Mouse (Mus musculus): ENCODE measurements around the gene Nufip2. TPM values are rescaled to one million over a fixed set of nuclear protein-coding genes. Genes with fewer than 3 reads are reported as not detected.

Nufip2 gene
- polyA plus RNA-seq, 1 experiment from 2014 or later, result 5.0 TPM

GRCm38 (mm10) chr11:77673428-77673991 lies 12.4 kb upstream of the Nufip2 start:
- WGBS, result 58% methylated on average over 4 of the region's 4 CpGs
- H3K4me2 ChIP-seq, result no peak overlapping the region
- H3K4me1 ChIP-seq, result no peaks in the 10 kb centered on the region
- no peak overlapping the region for H3K4me3 ChIP-seq (replicated peaks)
- H3K27me3 ChIP-seq (replicated peaks), result no peaks in the 10 kb centered on the region
- ATAC-seq (ENCODE audit: insufficient read depth, low FRiP score, low read depth), result no peak
- 0 out of 2 replicates have a peak, but pooled peaks cover 4% of the 10 kb centered on the region for H3K9me3 ChIP-seq
- H3K9ac ChIP-seq, result no peak overlapping the region
- H3K27ac ChIP-seq, result no peak overlapping the region
- H3K36me3 ChIP-seq, result no peaks in the 10 kb centered on the region

- Histone ChIP-seq H3K4me1 (no peaks in the 10 kb centered on the region), H3K27me3 (replicated peaks) (no peaks in the 10 kb centered on the region), H3K36me3 (no peaks in the 10 kb centered on the region), H3K9ac (no peak overlapping the region), H3K4me2 (no peak overlapping the region), H3K9me3 (no peaks in the 10 kb centered on the region), H3K27ac (no peak overlapping the region), H3K4me3 (replicated peaks) (no peak overlapping the region)
- 36% methylated on average over 2 of the region's 2 CpGs for WGBS
- no peak for ATAC-seq (ENCODE audit: insufficient read depth, low FRiP score, low read depth)
Measured at GRCm38 (mm10) chr11:77680018-77680417, 5.9 kb upstream of the Nufip2 start.

GRCm38 (mm10) chr11:77684896-77685295 lies 1.1 kb upstream of the Nufip2 start:
- Histone ChIP-seq H3K4me1 (peaks cover 4% of the 10 kb centered on the region), H3K27ac (no peak overlapping the region), H3K9ac (no peak overlapping the region), H3K27me3 (replicated peaks) (no peaks in the 10 kb centered on the region), H3K36me3 (no peaks in the 10 kb centered on the region), H3K4me2 (no peak overlapping the region), H3K9me3 (no peaks in the 10 kb centered on the region), H3K4me3 (replicated peaks) (no peak overlapping the region)
- WGBS, result 63% methylated on average over 2 of the region's 2 CpGs
- ATAC-seq (ENCODE audit: insufficient read depth, low FRiP score, low read depth), result no peak

GRCm38 (mm10) chr11:77686346-77686840 lies 438 bp downstream of the Nufip2 start:
- Histone ChIP-seq H3K27me3 (replicated peaks) (no peaks in the 10 kb centered on the region), H3K9me3 (no peaks in the 10 kb centered on the region), H3K4me3 (replicated peaks) (peak overlapping the region; percentile 98), H3K4me1 (peaks cover 4% of the 10 kb centered on the region), H3K9ac (peak overlapping the region; percentile 91), H3K27ac (peak overlapping the region; percentile 98), H3K36me3 (peaks cover 5% of the 10 kb centered on the region; the same call in 1 of the 2 replicates), H3K4me2 (peak overlapping the region; percentile 63)
- peak; percentile 37 for ATAC-seq (ENCODE audit: insufficient read depth, low FRiP score, low read depth)
- WGBS, result 0% methylated on average over 27 of the region's 30 CpGs

- Histone ChIP-seq H3K4me3 (replicated peaks) (peak overlapping the region; percentile 98), H3K27ac (peak overlapping the region; percentile 98), H3K9ac (peak overlapping the region; percentile 91), H3K27me3 (replicated peaks) (no peaks in the 10 kb centered on the region), H3K9me3 (no peaks in the 10 kb centered on the region), H3K4me2 (peak overlapping the region; percentile 63), H3K36me3 (peaks cover 11% of the 10 kb centered on the region; the same call in 1 of the 2 replicates), H3K4me1 (peaks cover 4% of the 10 kb centered on the region)
- peak; percentile 9; the same call in 1 of the 2 replicates for ATAC-seq (ENCODE audit: insufficient read depth, low FRiP score, low read depth)
- WGBS, result under 1% methylated on average over 44 of the region's 76 CpGs
Measured at GRCm38 (mm10) chr11:77686841-77687540, 1.0 kb downstream of the Nufip2 start.

- Histone ChIP-seq H3K27me3 (replicated peaks) (no peaks in the 10 kb centered on the region), H3K4me2 (peak overlapping the region; percentile 63), H3K27ac (peak overlapping the region; percentile 98), H3K9ac (peak overlapping the region; percentile 91), H3K36me3 (peaks cover 17% of the 10 kb centered on the region; the same call in 1 of the 2 replicates), H3K4me3 (replicated peaks) (peak overlapping the region; percentile 98), H3K9me3 (no peaks in the 10 kb centered on the region), H3K4me1 (peaks cover 4% of the 10 kb centered on the region)
- no peak for ATAC-seq (ENCODE audit: insufficient read depth, low FRiP score, low read depth)
- WGBS, result under 1% methylated on average over 36 of the region's 40 CpGs
Measured at GRCm38 (mm10) chr11:77687541-77688131, 1.7 kb downstream of the Nufip2 start.

- ATAC-seq (ENCODE audit: insufficient read depth, low FRiP score, low read depth), result no peak
- H3K36me3 ChIP-seq, result peaks cover 37% of the 10 kb centered on the region
Measured at GRCm38 (mm10) chr11:77693026-77693425, 7.1 kb downstream of the Nufip2 start.

GRCm38 (mm10) chr11:77697232-77697631 lies 11.3 kb downstream of the Nufip2 start:
- no peak overlapping the region for H3K4me3 ChIP-seq (replicated peaks)
- no peaks in the 10 kb centered on the region; the same call in 1 of the 2 replicates for H3K4me1 ChIP-seq
- no peak for ATAC-seq (ENCODE audit: insufficient read depth, low FRiP score, low read depth)
- no peak overlapping the region for H3K27ac ChIP-seq
- no peaks in the 10 kb centered on the region for H3K27me3 ChIP-seq (replicated peaks)
- no peak overlapping the region for H3K4me2 ChIP-seq
- H3K9ac ChIP-seq, result no peak overlapping the region
- no peaks in the 10 kb centered on the region for H3K9me3 ChIP-seq
- WGBS, result 59% methylated on average over 2 of the region's 2 CpGs
- peaks cover 27% of the 10 kb centered on the region for H3K36me3 ChIP-seq

More at GRCm38 (mm10) chr11:77693026-77693425, 7.1 kb downstream of the Nufip2 start:
- 88% methylated on average over 3 of the region's 3 CpGs for WGBS
- Histone ChIP-seq H3K4me1 (peaks cover 4% of the 10 kb centered on the region), H3K9ac (no peak overlapping the region), H3K27ac (no peak overlapping the region), H3K9me3 (no peaks in the 10 kb centered on the region), H3K4me2 (no peak overlapping the region), H3K27me3 (replicated peaks) (no peaks in the 10 kb centered on the region), H3K4me3 (replicated peaks) (no peak overlapping the region)

GRCm38 (mm10) chr11:77705920-77706319 lies 20.0 kb downstream of the Nufip2 start:
- no peak overlapping the region for H3K27ac ChIP-seq
- H3K9me3 ChIP-seq, result no peaks in the 10 kb centered on the region
- H3K4me2 ChIP-seq, result no peak overlapping the region
- H3K4me3 ChIP-seq (replicated peaks), result no peak overlapping the region
- 83% methylated on average over 3 of the region's 3 CpGs for WGBS
- no peak overlapping the region for H3K9ac ChIP-seq
- peaks cover 4% of the 10 kb centered on the region for H3K36me3 ChIP-seq
- ATAC-seq (ENCODE audit: insufficient read depth, low FRiP score, low read depth), result no peak
- H3K27me3 ChIP-seq (replicated peaks), result no peaks in the 10 kb centered on the region
- no peaks in the 10 kb centered on the region for H3K4me1 ChIP-seq

GRCm38 (mm10) chr11:77709039-77709438 lies 23.1 kb downstream of the Nufip2 start:
- H3K27me3 ChIP-seq (replicated peaks), result no peaks in the 10 kb centered on the region
- peaks cover 4% of the 10 kb centered on the region; the same call in 1 of the 2 replicates for H3K36me3 ChIP-seq
- H3K9me3 ChIP-seq, result no peaks in the 10 kb centered on the region
- no peak overlapping the region for H3K27ac ChIP-seq
- 63% methylated on average over 3 of the region's 3 CpGs for WGBS
- no peak for ATAC-seq (ENCODE audit: insufficient read depth, low FRiP score, low read depth)
- no peak overlapping the region for H3K4me3 ChIP-seq (replicated peaks)
- H3K4me1 ChIP-seq, result no peaks in the 10 kb centered on the region
- no peak overlapping the region for H3K4me2 ChIP-seq
- no peak overlapping the region for H3K9ac ChIP-seq

- no peak overlapping the region for H3K27ac ChIP-seq
- no peaks in the 10 kb centered on the region for H3K4me1 ChIP-seq
- no peaks in the 10 kb centered on the region for H3K9me3 ChIP-seq
- WGBS, result 96% methylated on average over 3 of the region's 3 CpGs
- H3K4me2 ChIP-seq, result no peak overlapping the region
- no peak for ATAC-seq (ENCODE audit: insufficient read depth, low FRiP score, low read depth)
- no peaks in the 10 kb centered on the region for H3K27me3 ChIP-seq (replicated peaks)
- no peak overlapping the region for H3K4me3 ChIP-seq (replicated peaks)
- H3K36me3 ChIP-seq, result 0 out of 2 replicates have a peak, but pooled peaks cover 4% of the 10 kb centered on the region
- H3K9ac ChIP-seq, result no peak overlapping the region
Measured at GRCm38 (mm10) chr11:77713736-77714135, 27.8 kb downstream of the Nufip2 start.

GRCm38 (mm10) chr11:77719055-77719454 lies 33.1 kb downstream of the Nufip2 start:
- H3K9me3 ChIP-seq, result no peaks in the 10 kb centered on the region
- no peak for ATAC-seq (ENCODE audit: insufficient read depth, low FRiP score, low read depth)
- H3K4me2 ChIP-seq, result no peak overlapping the region
- no peak overlapping the region for H3K9ac ChIP-seq
- 92% methylated on average over 2 of the region's 2 CpGs for WGBS
- no peak overlapping the region for H3K27ac ChIP-seq
- H3K4me1 ChIP-seq, result no peaks in the 10 kb centered on the region
- H3K27me3 ChIP-seq (replicated peaks), result no peaks in the 10 kb centered on the region
- H3K4me3 ChIP-seq (replicated peaks), result no peak overlapping the region
- H3K36me3 ChIP-seq, result no peaks in the 10 kb centered on the region

Measured in stomach, embryonic 15.5 days (tissue).